Mouse (Mus musculus): ENCODE data around the gene Mthfd1l.

DNA sequence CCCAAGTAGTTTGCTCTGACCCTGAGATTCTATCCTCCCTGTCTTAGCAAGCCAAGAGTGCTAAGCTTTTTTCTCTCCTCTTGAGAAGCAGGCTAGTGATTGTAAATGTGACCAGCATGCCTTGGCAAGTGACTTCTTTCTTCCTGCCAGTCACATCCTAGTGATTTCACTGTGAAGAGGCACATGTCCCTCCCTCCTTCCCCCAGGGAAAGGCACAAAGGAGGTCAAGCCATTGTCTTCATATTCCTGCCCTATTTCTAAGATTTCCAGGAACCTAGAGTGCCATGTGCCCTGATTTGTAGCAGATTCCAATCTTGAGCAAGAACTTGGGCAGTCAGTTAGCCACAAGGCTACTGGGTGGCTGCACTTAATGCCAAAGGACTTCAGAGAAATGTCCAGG is 41.1 kb upstream of the Mthfd1l start:
- TF ChIP-seq CTCF (IDR thresholded peaks at IDR 0.05; ENCODE audit: low read depth) (no peak), EP300 (IDR thresholded peaks at IDR 0.05; ENCODE audit: low read depth) (no peak)
